Mouse (Mus musculus) testis, adult 2 months (tissue): ENCODE measurements around the gene Neurl1b. TPM values are rescaled to one million over a fixed set of nuclear protein-coding genes. Genes with fewer than 3 reads are reported as not detected.

Experiments
- H3K27ac ChIP-seq: fragments of 200-500 bp; 2 replicates; pipeline ENCODE4 v1.5.1; 2012; ENCODE audit warnings: low read depth, low read length; ENCODE audit not compliant: control insufficient read depth, insufficient read depth
- H3K27me3 ChIP-seq: fragments of 200-500 bp; 2 replicates; pipeline ENCODE4 v1.6.1; 2012; ENCODE audit warnings: mild to moderate bottlenecking, low read length, moderate library complexity; ENCODE audit not compliant: control insufficient read depth, insufficient read depth
- H3K36me3 ChIP-seq: fragments of 200-500 bp; 2 replicates; pipeline ENCODE4 v1.6.1; 2012; ENCODE audit warnings: mild to moderate bottlenecking, low read length; ENCODE audit not compliant: control insufficient read depth, insufficient read depth
- H3K4me1 ChIP-seq: fragments of 200-500 bp; 2 replicates; pipeline ENCODE4 v1.6.1; 2012; ENCODE audit warnings: low read length; ENCODE audit not compliant: control insufficient read depth, insufficient read depth
- H3K4me3 ChIP-seq: fragments of 200-500 bp; 2 replicates; pipeline ENCODE4 v1.5.1; 2012; ENCODE audit warnings: low read depth, mild to moderate bottlenecking, low read length, moderate library complexity, mixed read lengths; ENCODE audit not compliant: control insufficient read depth
- CTCF ChIP-seq: fragments of 200-500 bp; IDR thresholded peaks from 2 replicates; pipeline ENCODE4 v1.5.1; 2012; ENCODE audit warnings: low read depth, mild to moderate bottlenecking, inconsistent platforms, low read length, moderate library complexity; ENCODE audit not compliant: control insufficient read depth, insufficient read depth, insufficient replicate concordance
- POLR2A ChIP-seq: fragments of 200-500 bp; IDR thresholded peaks from 2 replicates; pipeline ENCODE4 v1.6.1; 2012; ENCODE audit warnings: low read depth, mild to moderate bottlenecking, inconsistent platforms, low read length, moderate library complexity; ENCODE audit not compliant: control insufficient read depth
- polyA plus RNA-seq: library from polyadenylated mRNA; depleted of rRNA; stranded (reverse); fragments of >200 nt; gene quantifications from 2 replicates; pipeline ENCODE4 v1.2.3, GENCODE M21; 2012

The Neurl1b gene
- polyA plus RNA-seq, 1 experiment: 0.54 TPM

DNA sequence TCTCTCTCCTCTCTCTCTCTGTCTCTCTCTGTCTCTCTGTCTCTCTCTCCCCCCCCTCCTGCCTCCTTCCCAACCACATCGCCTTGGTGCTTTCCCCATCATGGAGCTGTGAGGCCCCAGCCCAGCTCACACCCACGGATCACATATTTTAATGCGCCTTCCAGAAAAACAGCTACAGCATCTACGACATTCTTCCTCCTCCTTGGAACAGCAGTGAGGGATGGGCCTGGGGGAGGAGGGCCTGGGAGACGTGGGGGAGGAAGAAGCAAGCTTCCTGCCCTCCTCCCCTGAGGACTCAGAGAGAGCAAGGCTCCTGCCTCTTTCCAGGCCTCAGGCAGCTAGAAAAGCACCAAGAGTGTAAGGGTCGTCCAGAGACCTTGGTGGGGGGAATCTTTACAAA, 17.3 kb upstream of the Neurl1b start:
- no peaks in the 10 kb centered on the region for H3K27me3 ChIP-seq
- H3K4me3 ChIP-seq: no peak overlapping the region
- no peak overlapping the region for H3K27ac ChIP-seq
- TF ChIP-seq POLR2A (no peak), CTCF (no peak)
- H3K4me1 ChIP-seq: no peaks in the 10 kb centered on the region
- H3K36me3 ChIP-seq: no peaks in the 10 kb centered on the region

DNA sequence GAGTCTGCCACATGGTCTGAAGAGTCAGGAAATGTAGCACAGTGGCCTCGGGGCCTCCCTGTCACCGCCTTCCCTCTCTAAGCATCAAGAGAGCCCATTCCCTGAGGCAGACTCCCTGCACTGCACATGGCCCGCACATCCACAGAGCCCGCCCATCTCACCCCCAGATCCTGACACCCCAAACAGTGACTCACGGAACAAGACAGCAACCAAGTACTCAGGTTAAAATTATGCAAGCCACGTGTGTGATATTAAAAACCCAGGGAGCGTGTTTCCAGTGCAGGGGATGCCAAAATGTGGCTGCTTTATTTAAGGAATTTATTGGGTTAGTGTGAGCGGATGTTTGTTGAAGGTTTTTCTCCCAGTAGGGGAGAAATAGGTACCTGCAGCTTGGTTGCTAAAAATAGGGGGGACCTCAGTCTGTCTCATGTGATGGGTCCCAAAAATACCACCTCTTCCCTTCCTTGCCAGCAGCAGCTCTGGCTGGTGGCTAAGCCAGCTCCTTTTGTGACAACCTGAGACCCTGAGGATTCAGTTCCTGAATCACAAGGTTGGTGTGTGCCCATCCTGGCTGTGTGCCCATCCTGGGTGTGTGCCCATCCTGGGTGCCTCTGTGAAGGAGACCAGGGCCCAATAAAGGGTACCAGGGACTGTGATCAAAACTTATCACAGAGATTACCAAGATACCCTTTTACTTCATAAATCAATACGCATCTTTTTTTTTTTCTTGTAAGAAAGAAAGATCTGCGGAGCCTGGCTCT, 9.1 kb upstream of the Neurl1b start:
- no peaks in the 10 kb centered on the region for H3K36me3 ChIP-seq
- no peak overlapping the region for H3K4me3 ChIP-seq
- H3K27me3 ChIP-seq: no peaks in the 10 kb centered on the region
- H3K4me1 ChIP-seq: no peaks in the 10 kb centered on the region
- no peak for TF ChIP-seq CTCF
- no peak for TF ChIP-seq POLR2A
- H3K27ac ChIP-seq: no peak overlapping the region

DNA sequence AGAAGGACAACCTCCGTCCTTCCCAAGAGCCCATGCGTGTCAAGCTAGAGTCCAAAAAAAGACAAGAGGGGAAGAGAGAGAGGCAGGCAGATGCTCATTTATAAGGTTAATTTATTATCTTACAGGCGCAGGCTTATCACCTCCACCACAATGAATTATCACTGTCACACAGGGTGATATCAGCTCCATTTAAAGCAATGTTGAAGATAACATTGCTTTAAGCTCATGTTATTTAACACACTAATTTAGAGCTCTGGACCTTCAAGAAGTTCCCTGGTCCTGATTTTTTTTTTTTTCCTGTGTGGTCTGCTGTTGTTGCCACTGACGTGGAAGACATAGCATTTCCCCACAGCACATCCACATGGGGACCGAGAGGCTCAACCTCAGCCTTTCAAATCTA, 1.7 kb upstream of the Neurl1b start:
- Histone ChIP-seq H3K4me3 (no peak overlapping the region), H3K36me3 (no peaks in the 10 kb centered on the region), H3K4me1 (peaks cover 11% of the 10 kb centered on the region), H3K27ac (no peak overlapping the region), H3K27me3 (no peaks in the 10 kb centered on the region)
- no peak for TF ChIP-seq POLR2A

DNA sequence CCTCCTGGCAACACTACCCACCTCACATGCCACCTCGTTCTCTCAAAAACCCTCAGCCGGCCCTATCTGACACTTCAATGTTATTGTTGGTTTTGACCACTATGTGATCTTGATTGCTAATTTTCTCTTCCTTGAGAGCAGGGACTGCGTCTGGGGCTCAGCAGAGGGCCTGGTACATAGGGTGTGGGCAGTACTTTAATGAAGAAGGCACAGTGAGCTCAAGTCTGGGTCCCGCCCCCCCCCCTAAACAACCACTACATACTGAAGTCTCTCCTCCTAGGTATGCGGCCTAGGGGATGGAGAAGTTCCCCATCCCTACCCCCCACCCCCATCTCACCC, 476 bp upstream of the Neurl1b start:
- no peak overlapping the region for H3K27ac ChIP-seq
- no peak for TF ChIP-seq CTCF
- peak overlapping the region; percentile 68 for H3K4me3 ChIP-seq
- H3K4me1 ChIP-seq: peaks cover 11% of the 10 kb centered on the region
- no peaks in the 10 kb centered on the region for H3K36me3 ChIP-seq
- H3K27me3 ChIP-seq: no peaks in the 10 kb centered on the region

DNA sequence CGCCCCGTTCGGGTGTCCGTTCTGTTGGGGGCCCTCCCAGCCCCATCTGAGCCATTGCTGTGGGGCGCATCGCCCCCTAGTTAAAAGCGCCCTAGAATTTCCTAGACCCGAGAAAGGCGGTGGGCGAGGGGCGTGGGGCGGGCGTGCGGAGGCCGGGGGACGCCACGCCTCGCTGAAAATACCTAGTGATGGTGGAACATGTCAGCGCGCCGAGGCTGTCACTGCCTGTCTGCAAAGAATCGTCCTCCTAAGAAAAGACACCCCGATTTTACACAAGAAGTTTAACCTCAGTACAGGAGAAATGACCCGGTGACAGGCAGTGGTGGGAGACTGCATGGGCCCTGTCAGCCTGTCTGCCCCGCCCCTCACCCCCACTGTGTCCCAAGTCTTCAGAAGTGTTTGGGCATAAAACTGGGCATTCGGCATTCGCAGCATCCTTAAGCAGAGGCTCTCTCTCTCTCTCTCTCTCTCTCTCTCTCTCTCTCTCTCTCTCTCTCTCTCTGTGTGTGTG, 781 bp downstream of the Neurl1b start:
- Histone ChIP-seq H3K4me1 (peaks cover 11% of the 10 kb centered on the region), H3K4me3 (peak overlapping the region; percentile 64), H3K27me3 (no peaks in the 10 kb centered on the region), H3K36me3 (no peaks in the 10 kb centered on the region), H3K27ac (no peak overlapping the region)
- TF ChIP-seq CTCF (no peak), POLR2A (no peak)

DNA sequence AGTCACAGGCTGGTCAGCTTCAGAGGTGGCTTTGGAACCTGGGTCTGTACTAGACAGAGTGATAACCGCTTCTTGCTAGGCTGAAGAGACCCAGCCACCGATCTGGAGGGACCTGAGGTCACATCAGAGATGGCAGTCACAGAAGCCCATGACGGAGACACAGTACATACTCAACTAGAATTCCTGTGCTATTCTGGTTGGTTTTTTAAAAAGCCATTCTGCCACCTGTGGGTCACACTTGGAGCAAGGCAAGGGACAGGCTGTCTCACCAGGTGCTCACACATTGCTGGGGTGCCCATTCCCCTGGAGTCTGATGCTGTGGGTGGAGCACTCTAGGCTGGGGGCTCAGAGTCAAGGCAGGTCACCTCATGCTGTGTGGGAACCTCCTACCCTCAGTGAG, 1.5 kb downstream of the Neurl1b start:
- H3K4me1 ChIP-seq: peaks cover 11% of the 10 kb centered on the region
- no peaks in the 10 kb centered on the region for H3K27me3 ChIP-seq
- no peak overlapping the region for H3K4me3 ChIP-seq
- TF ChIP-seq POLR2A (no peak), CTCF (no peak)
- H3K36me3 ChIP-seq: no peaks in the 10 kb centered on the region
- H3K27ac ChIP-seq: no peak overlapping the region

DNA sequence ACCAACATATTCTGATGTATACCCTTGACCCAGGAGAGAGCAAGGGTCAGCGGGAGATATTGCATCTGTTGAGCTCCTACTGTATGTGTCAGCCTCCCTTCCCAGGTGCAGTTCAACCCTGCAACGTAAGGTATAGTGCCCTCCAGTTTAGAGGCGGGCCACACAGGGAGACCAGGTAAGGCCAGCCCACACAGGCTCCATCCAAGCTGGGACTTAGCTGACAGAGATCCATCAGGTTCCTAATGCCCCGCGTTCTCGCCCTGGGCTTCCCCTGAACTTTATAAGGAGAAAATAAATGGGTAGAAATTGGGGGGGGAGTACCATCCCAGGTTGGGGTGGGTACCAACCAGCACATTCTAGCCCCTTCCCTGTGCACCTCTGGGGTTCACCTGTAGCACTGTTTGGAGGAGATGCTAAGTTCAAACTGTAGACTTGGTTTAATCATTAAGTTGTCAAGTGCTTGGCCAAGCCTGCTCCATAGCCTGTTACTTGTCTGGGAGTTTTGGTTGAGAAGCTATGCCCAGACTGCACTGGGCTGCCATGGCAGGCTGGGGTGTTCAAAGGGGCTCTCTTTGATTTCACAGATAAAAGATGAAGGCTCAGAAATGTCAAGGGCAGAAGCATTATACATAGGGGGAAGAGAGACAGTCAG, 3.3 kb downstream of the Neurl1b start:
- peaks cover 11% of the 10 kb centered on the region for H3K4me1 ChIP-seq
- TF ChIP-seq CTCF: no peak
- TF ChIP-seq POLR2A: no peak
- H3K27ac ChIP-seq: no peak overlapping the region
- H3K27me3 ChIP-seq: no peaks in the 10 kb centered on the region
- no peak overlapping the region for H3K4me3 ChIP-seq
- no peaks in the 10 kb centered on the region for H3K36me3 ChIP-seq
